Mouse (Mus musculus): ENCODE results near the gene Hspa1b.

- peak; percentile 92 for TF ChIP-seq EP300 (IDR thresholded peaks at IDR 0.05; ENCODE audit: low read depth)
- peak; percentile 59 for TF ChIP-seq CTCF (IDR thresholded peaks at IDR 0.05; ENCODE audit: low read depth)
Observed at GRCm38 (mm10) chr17:34952378-34953040, 6.5 kb downstream of the Hspa1b start.
